Mouse (Mus musculus): ENCODE measurements around the gene Pdgfd. TPM values are rescaled to one million over a fixed set of nuclear protein-coding genes. Genes with fewer than 3 reads are reported as not detected.

Gene Pdgfd
- polyA plus RNA-seq, 1 experiment: 7.6 TPM

- 57% methylated on average over 4 of the region's 4 CpGs for WGBS
- TF ChIP-seq CTCF (IDR thresholded peaks at IDR 0.05; ENCODE audit: insufficient read depth, low read length): no peak
- TF ChIP-seq POLR2A (IDR thresholded peaks at IDR 0.05; ENCODE audit: borderline replicate concordance, extremely low read depth, low read depth, low read length): no peak
- no peak overlapping the region for H3K4me3 ChIP-seq (replicated peaks; ENCODE audit: extremely low read depth, low read depth, low read length)
- DNase-seq: no peak
- no peaks in the 10 kb centered on the region for H3K4me1 ChIP-seq (ENCODE audit: control insufficient read depth, insufficient read depth, low read length)
Observed at GRCm38 (mm10) chr9:6407972-6408371, 239.6 kb downstream of the Pdgfd start.

- Histone ChIP-seq H3K4me1 (ENCODE audit: control insufficient read depth, insufficient read depth, low read length) (peaks cover 2% of the 10 kb centered on the region; the same call in 1 of the 2 replicates), H3K4me3 (replicated peaks; ENCODE audit: extremely low read depth, low read depth, low read length) (no peak overlapping the region)
- TF ChIP-seq POLR2A (IDR thresholded peaks at IDR 0.05; ENCODE audit: borderline replicate concordance, extremely low read depth, low read depth, low read length) (no peak), CTCF (IDR thresholded peaks at IDR 0.05; ENCODE audit: insufficient read depth, low read length) (no peak)
- no peak for DNase-seq
Observed at GRCm38 (mm10) chr9:6424606-6425005, 256.2 kb downstream of the Pdgfd start.

Other genes with a start within 250 kb of the Pdgfd start
- gene Ddi1, start 101.3 kb downstream of the Pdgfd start, polyA plus RNA-seq (2012; rRNA removed): not detected in 2 replicates

All from lung, adult 2 months (tissue).